Mouse (Mus musculus) CH12F3 (cell line): Measurements from ENCODE around the gene Cdh26.

Source experiments
- in situ Hi-C: fragments of 300-500 bp; cut with MboI; formaldehyde crosslinking; loops from 2 replicates; pipeline ENCODE4 v1.14.3; 2020; ENCODE audit warnings: low sequenced_read_pairs

Gene Cdh26

DNA sequence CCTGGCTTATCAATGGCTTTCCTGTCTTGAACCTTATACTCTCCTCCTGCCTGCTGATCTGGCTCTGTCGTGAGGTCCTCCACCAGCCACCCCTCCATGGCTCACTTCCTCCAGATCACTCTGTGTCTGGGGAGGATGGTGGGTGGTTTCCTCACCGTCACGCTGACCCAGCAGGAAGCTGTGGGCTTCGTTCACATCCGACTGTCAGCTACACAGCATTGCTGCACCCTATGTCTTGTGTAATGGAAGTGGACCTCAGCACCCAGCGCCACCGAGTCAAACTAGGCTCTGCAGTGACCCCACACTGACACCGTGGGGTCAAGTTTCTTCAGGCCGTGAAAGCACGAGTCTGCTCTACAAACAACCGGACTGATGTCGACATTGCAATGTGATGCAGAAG lies 75.7 kb downstream of the Cdh26 start:
- in situ Hi-C loops, result no loop called here

DNA sequence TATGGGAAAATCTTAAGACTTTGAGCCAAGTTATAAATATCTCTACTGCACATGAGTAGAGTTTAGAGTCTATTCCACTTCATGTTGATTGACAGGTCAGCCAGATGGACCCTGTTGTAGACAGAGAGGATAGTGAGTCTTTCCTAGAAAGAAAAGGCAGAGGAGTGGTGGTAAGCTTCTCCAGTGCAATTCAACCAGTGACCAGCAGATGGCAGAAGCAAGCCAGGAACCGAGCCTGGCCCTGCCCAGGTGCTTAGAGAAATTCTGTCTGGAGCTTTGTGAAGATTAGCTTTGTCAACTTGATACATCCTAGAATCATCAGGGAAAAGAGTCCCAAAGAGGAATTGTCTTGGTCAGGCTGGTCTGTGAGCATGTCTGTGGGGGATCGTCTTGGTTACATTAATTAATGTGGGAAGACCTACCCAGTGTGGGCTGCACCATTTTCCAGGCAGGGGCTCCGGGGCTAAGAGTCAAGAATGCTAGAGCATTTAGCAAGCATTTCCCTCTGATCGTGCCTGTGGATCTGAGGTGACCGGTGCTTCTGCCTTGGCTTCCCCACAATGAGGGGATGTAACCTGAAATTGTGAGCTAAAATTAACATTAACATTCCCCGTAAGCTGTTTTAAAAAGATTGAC lies 77.2 kb downstream of the Cdh26 start:
- in situ Hi-C loops, result no loop called here

DNA sequence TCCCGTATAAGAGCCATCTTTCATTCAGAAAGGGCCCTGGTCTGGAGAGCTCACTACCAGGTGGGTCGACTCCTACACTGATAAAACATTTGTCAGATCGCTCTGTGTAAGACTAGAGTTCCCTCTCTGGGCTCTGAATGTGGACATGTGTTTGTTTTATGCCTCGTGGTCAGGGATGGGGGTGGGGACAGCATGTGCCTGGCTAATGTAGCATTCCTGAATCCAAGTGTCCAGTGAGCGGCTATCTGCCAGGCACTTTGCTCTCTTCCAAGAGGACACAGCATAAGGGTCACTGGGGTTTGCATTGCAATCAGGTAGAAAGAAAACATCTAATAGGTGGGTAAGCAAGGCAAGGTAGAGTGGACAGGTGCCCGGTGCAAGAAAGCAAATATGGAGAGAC lies 77.9 kb downstream of the Cdh26 start:
- in situ Hi-C loops, result no loop called here

DNA sequence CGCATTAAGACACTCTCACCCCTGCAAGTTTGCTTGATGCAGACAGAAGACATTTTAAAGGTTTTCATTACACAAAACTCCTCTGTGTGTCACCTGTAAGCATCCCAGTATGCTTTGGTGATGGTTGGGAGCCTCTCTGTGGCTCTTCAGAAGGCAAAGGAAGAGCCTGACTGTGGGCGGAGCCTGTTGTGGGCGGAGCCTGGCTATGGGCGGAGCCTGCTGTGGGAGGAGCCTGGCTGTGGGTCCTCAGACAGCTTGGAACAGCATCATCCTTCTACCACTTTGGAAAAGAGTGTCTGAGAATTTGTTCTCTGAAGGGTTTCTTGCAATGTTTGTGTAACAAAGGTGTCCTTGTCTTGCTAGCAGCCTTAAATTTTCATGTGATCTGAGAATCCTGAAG lies 82.7 kb downstream of the Cdh26 start:
- in situ Hi-C loops, result no loop called here

DNA sequence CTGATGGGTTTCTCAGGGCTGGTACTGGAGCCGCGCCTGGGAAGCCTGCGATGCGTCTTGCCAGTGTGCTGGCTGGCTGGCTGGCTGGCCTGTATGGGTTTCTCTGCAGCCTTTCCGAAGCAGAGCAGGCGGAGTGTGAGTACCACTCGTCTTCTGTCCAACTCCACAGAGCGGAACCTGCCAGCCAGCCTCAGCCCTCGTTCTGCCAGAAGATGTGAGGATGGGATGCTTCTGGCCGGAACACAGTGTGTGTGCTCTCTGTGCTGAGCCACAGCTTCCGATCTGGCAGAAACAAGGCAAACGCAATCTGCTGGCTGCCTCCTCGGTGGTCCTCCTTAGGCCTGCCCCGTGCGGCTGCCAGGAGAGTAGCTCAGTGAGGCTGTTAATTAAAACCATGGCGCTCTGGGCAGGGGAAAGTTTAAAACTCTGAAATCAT lies 83.3 kb downstream of the Cdh26 start:
- in situ Hi-C loops, result no loop called here

DNA sequence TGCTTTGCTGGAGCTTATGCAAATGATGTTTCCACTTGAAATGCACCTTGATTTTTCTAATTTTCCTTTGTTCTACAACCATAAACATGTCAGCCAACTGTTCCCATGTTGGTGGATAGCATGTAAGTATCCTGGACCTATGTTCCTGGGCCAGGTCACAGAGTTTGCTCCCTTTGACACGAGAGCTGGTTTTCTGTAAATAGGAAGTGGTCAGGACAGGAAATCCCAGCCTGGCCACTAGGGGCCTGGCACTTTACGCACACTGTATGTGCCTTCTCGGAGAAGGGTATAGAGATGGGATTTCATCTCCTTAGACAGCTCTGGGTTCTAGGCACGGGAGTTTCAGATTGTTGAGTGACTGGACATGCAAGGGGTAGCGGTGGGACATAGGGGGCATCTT lies 86.1 kb downstream of the Cdh26 start:
- in situ Hi-C loops, result no loop called here

DNA sequence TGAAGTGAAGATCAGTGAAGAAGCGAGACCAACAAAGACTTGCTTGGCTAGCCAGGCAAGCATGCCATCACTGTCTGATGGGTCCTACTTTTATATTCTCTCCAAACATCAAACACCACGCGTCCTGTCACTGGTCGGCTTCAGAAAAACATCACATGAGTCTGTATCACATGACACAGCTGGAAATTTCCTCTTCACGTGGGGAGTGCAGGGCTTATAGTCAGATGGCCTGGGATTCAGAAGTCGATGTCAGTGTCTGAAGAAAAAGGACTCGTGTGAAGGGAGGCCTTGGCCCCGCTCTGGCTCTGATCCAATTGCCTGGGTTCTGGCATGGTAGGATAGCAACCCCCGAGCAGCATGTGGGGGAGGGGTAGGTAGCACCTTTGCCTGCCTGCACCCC lies 86.6 kb downstream of the Cdh26 start:
- in situ Hi-C loops, result no loop called here

DNA sequence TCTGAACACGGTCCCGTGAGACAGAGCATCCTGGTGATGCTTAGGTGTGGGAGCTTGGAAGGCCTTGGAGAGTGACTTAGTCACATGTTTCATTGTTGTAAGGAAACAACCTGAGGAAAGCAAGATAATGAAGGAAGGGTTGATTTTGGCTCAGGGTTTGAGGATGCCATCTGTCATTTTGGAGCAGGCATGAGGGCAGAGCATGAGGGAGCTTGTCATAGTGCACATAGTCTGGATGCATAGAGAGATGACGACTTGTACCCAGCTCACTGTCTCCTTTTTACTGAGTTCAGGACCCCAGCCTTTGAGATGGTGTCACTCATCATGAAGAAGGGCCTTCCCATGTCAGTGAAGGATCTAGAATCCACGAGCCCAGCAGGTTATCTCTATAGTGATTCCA lies 89.0 kb downstream of the Cdh26 start:
- in situ Hi-C loops, result no loop called here

DNA sequence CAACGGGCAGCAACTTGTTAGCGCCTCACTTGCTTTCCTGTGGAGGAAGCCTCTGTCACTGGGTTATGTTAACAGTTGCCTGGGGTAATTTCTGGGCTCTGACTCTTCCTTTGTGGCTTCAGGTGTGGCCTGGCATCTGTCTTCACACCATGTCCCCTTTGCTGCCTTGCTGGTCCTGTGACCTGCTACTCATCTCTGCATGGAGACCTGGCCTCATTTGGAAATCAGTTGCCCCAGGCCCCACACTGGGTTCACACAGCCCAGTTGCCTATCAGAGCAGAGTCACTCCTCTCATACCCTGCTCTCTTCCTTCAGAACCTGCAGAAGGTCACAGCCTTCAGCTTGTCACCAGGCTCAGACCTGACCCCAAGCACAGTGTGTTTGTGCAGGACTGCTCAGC lies 89.9 kb downstream of the Cdh26 start:
- in situ Hi-C loops, result no loop called here

DNA sequence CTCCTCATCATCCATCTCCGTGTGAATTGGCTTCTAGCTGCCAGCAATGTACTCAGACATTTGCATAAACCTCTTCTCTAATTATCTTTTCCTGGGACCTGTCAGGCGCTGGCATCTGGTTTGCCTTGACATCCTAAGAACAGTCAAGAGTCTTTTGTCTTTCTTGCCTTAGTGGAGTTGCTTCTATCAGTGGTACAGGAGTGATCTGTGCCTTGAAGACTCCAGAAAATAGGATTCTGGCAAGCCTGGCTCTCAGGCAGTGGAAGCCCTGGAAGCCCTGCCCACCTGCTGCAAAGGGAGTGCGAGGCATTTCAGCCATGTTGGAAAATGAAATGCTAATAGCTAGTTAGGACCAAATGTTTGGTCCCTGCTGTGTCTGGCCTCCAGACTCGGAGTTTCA lies 92.0 kb downstream of the Cdh26 start:
- in situ Hi-C loops, result no loop called here

DNA sequence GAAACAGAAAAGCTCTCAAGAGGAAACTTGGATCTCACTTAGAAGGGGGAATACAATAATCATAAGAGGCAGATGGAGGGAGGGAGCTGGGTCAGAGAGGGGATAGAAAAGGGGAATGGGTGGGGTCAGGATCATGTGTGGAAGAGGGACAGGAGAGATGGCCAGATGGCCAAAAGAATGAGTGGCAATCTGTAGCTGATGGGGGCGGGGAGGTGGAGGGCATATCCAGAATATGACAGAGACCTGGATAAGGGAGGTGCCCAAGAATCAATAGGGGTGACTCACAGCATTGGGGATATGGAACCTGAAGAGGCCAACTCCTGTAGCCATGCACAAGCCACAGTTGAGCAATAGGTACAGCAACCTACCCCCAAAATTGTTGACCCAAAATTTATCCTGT lies 92.5 kb downstream of the Cdh26 start:
- in situ Hi-C loops, result no loop called here

DNA sequence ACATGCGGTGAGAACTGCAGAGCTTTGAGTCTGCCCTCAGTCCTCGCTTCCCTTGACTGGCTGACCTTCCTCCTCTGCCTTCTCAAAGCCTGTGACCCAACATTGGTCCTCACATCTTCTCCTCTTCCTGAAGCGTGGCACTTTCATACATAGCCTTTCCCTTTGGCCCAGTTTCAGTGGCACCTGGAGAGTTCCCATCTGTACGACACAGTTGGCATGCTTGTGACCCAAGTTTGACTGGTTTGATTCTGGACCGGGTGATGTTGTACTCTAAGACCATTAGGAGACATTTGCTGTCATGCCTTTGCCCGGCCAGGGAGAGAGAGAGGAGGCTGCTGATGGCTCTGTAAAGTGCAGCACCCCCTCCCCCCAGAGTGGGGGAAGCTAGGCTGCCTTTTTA lies 96.4 kb downstream of the Cdh26 start:
- in situ Hi-C loops, result no loop called here

DNA sequence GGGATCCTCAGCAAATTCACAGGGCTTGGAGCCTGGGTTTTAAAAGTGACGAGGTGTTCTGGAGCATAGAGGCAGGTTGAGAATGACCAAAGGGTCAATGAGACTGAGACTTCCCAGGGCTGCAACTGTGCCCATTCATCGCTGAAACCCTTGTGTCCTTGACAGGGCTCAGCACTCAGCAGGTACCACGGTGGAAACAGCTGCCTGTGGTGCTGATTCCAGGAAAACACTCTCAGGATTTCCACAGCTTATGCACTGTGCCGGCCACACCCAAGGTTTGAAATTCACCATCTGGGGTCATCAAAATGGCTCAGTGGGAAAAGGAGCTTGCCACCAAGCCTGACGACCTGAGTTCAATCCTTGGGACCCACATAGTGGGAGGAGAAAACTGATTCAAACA lies 100.9 kb downstream of the Cdh26 start:
- in situ Hi-C loops, result no loop called here

DNA sequence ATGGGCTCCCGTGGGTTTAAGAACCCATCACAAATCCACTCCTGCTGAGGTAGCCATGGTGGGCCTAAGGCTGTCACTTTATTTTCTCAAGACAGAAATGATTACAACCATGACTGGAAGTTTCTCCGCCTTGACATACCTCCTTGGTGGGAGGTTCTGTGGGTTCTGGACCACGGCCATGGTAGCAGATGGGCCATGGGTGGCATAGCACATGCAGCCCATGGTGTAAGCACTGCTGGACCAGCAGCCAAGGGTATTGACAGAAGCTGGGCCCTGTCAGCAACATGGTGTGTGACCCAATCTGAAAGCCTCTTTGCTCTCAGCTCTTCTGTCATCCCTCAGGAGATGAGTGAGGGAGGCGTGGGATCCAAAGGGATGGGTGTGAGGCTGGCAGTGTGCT lies 106.2 kb downstream of the Cdh26 start:
- in situ Hi-C loops, result no loop called here
